ENCODE assay signal across 21 mouse cellular contexts in the genomic region with DNA sequence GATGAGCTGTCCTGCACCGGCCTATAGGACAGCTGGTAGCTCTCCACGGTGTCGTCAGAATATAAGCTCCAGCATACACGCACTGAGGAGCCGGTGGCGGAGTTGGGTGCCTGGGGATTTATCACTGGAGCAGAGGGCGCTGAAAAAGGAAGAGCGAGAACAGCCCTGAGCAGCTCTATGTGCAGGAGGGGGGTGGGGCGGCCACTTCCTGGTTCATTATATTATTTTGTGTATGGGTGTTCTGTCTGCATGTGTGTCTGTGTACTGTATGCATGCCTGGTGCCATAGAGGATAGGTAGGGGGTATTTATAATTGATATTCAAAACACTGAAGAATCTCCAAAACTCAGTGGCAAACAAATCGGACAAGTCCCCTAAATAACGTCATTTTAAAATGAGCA. TPM values are rescaled to one million over a fixed set of nuclear protein-coding genes. Genes with fewer than 3 reads are reported as not detected.
A peak's percentile ranks its signal among the peaks of the same experiment; 100 is the strongest.
DNase-seq lines count a peak whose midpoint lies in the region; ATAC-seq and TF ChIP-seq lines count a peak whose summit lies in the region.
"Had no signal": no experiment of that assay in that cellular context is flagged by ENCODE, and none has a peak within 500 bp of the region (broad histone marks: within the 10 kb centered on the region; RNA-seq: fewer than 3 reads in every experiment).

No protein-coding gene starts in this region.

- peaks cover 37% of the 10 kb centered on the region for H3K36me3 ChIP-seq in heart, embryonic 16.5 days (ENCODE audit: control insufficient read depth, insufficient read depth)
- no peaks in the 10 kb centered on the region for H3K36me3 ChIP-seq in spleen, adult 2 months (ENCODE audit: control insufficient read depth, insufficient read depth, low read length)
- no peaks in the 10 kb centered on the region for H3K36me3 ChIP-seq in stomach, postnatal 0 days (ENCODE audit: control insufficient read depth, insufficient read depth, low read length)
- H3K36me3 ChIP-seq: hindbrain, embryonic 15.5 days; liver, embryonic 13.5 days had no signal

- 0 out of 2 replicates have a peak, but pooled peaks have one; percentile 32 for ATAC-seq in heart, embryonic 16.5 days (replicated peaks; ENCODE audit: extremely low read depth, insufficient read depth, low FRiP score)
- 0 out of 2 replicates have a peak, but pooled peaks have one; percentile 45 for ATAC-seq in stomach, postnatal 0 days (ENCODE audit: low FRiP score, low TSS enrichment)
- ATAC-seq: forebrain, postnatal 0 days; lung, postnatal 0 days had no signal

- no peak for TF ChIP-seq POLR2A in spleen, adult 2 months (IDR thresholded peaks at IDR 0.05; ENCODE audit: low read depth, low read length)

- DNase-seq in heart, postnatal 4 days = no peak
- DNase-seq in spleen, adult 2 months (ENCODE audit: low read depth in 1 of 2, low spot score in 2 of 2) = no peak
- no peak for DNase-seq in spleen, adult 18-20 months
- no peak for DNase-seq in stomach, postnatal 0 days (ENCODE audit: low spot score)
- no peak for DNase-seq in kidney, postnatal 36 days
- no peak for DNase-seq in left cerebral cortex, adult 18-20 months (ENCODE audit: low spot score in 2 of 2)
- DNase-seq: cerebellum, postnatal 10 days; embryo, embryonic 11 days; forebrain, postnatal 0 days; heart, postnatal 14 days; kidney, postnatal 10 days; liver, embryonic 13.5 days had no signal

- H3K4me2 ChIP-seq in heart, embryonic 16.5 days (ENCODE audit: low read depth, low read length) = no peak overlapping the region
- no peak overlapping the region for H3K4me2 ChIP-seq in stomach, postnatal 0 days (replicated peaks; ENCODE audit: low read depth)
- H3K4me2 ChIP-seq: hindbrain, embryonic 15.5 days; liver, embryonic 13.5 days; midbrain, embryonic 11.5 days had no signal

- no peaks in the 10 kb centered on the region for H3K4me1 ChIP-seq in heart, embryonic 16.5 days (ENCODE audit: control insufficient read depth, insufficient read depth, low read length)
- no peaks in the 10 kb centered on the region for H3K4me1 ChIP-seq in spleen, adult 2 months (ENCODE audit: control insufficient read depth, insufficient read depth, insufficient read length)
- no peaks in the 10 kb centered on the region for H3K4me1 ChIP-seq in brown adipose tissue, adult 24 weeks (ENCODE audit: control insufficient read depth, insufficient read depth, insufficient read length, low read length)
- no peaks in the 10 kb centered on the region for H3K4me1 ChIP-seq in stomach, postnatal 0 days (replicated peaks; ENCODE audit: control insufficient read depth, insufficient read depth)
- H3K4me1 ChIP-seq: hindbrain, embryonic 15.5 days; liver, embryonic 13.5 days had no signal

- no peaks in the 10 kb centered on the region for H3K9me3 ChIP-seq in heart, embryonic 16.5 days (replicated peaks; ENCODE audit: control insufficient read depth, low read length)
- no peaks in the 10 kb centered on the region for H3K9me3 ChIP-seq in stomach, postnatal 0 days (ENCODE audit: control insufficient read depth, low read length)
- H3K9me3 ChIP-seq: hindbrain, embryonic 15.5 days; liver, embryonic 13.5 days had no signal

- H3K27me3 ChIP-seq in heart, embryonic 16.5 days (ENCODE audit: control insufficient read depth, insufficient read depth, low read length) = no peaks in the 10 kb centered on the region
- H3K27me3 ChIP-seq in spleen, adult 2 months (ENCODE audit: control insufficient read depth, insufficient read depth, low read length) = no peaks in the 10 kb centered on the region
- no peaks in the 10 kb centered on the region for H3K27me3 ChIP-seq in stomach, postnatal 0 days (ENCODE audit: control insufficient read depth, insufficient read depth, low read length)
- H3K27me3 ChIP-seq: hindbrain, embryonic 15.5 days; liver, embryonic 13.5 days had no signal

- TF ChIP-seq CTCF in spleen, adult 2 months (IDR thresholded peaks at IDR 0.05; ENCODE audit: extremely low read depth, insufficient read depth, insufficient read length, insufficient replicate concordance) = no peak
- TF ChIP-seq CTCF in stomach, postnatal 0 days (IDR thresholded peaks at IDR 0.05; ENCODE audit: low read depth) = no peak

- H3K4me3 ChIP-seq in heart, embryonic 16.5 days (ENCODE audit: low read length) = no peak overlapping the region
- H3K4me3 ChIP-seq in spleen, adult 2 months (ENCODE audit: extremely low read depth, insufficient read depth, insufficient read length) = peak overlapping the region; percentile 36; the same call in 1 of the 2 replicates
- H3K4me3 ChIP-seq in brown adipose tissue, adult 24 weeks (ENCODE audit: insufficient read depth, low read depth, low read length) = peak overlapping the region; percentile 62
- H3K4me3 ChIP-seq in stomach, postnatal 0 days (ENCODE audit: low read depth, low read length) = no peak overlapping the region
- H3K4me3 ChIP-seq: erythroblast, embryonic 14.5 days; hindbrain, embryonic 15.5 days; liver, embryonic 13.5 days had no signal

- no peak overlapping the region for H3K9ac ChIP-seq in heart, embryonic 16.5 days (ENCODE audit: low read length)
- no peak overlapping the region for H3K9ac ChIP-seq in stomach, postnatal 0 days (ENCODE audit: low read length)
- H3K9ac ChIP-seq: forebrain, postnatal 0 days; hindbrain, embryonic 15.5 days; liver, embryonic 13.5 days had no signal

- no peak overlapping the region for H3K27ac ChIP-seq in heart, embryonic 16.5 days (ENCODE audit: low read length)
- H3K27ac ChIP-seq in spleen, adult 2 months (ENCODE audit: insufficient read depth, low read length) = 0 out of 2 replicates have a peak overlapping the region, but pooled peaks have one; percentile 19
- H3K27ac ChIP-seq in brown adipose tissue, adult 24 weeks (replicated peaks; ENCODE audit: low read depth, low read length) = peak overlapping the region; percentile 68
- no peak overlapping the region for H3K27ac ChIP-seq in stomach, postnatal 0 days (replicated peaks)
- H3K27ac ChIP-seq: hindbrain, embryonic 15.5 days; liver, embryonic 13.5 days had no signal

- no peak for TF ChIP-seq EP300 in stomach, postnatal 0 days (optimal IDR thresholded peaks at IDR 0.05)

- WGBS in heart, embryonic 16.5 days = 68% methylated on average over 11 of the region's 11 CpGs
- 56% methylated on average over 11 of the region's 11 CpGs for WGBS in spleen, adult 2 months
- 54% methylated on average over 11 of the region's 11 CpGs for WGBS in stomach, postnatal 0 days

RNA-seq across cellular contexts. Expression of a gene that starts 17.9 kb away (rescaled TPM):
- polyA plus RNA-seq in heart, embryonic 16.5 days (2015; fragmentation: Nextera tagmentation; extraction: Ambion mirVana) = 76.3 and 83.4 TPM in 2 replicates
- total RNA-seq in heart, postnatal 4 days (2021) = 100 to 1,000 TPM; 199 to 200 TPM
- polyA plus RNA-seq in spleen, adult 2 months (2012; rRNA removed) = 0.62 and 0.72 TPM in 2 replicates
- 18.0 and 18.9 TPM in 2 replicates for polyA plus RNA-seq in brown adipose tissue, adult 24 weeks (2012; ENCODE audit: insufficient read depth, insufficient read length, missing spikeins)
- polyA plus RNA-seq in stomach, postnatal 0 days (2015; fragmentation: Nextera tagmentation; extraction: Ambion mirVana) = 0.06 and 0.11 TPM in 2 replicates
- under 1 TPM; 0.09 to 0.26 TPM for total RNA-seq in left cerebral cortex, adult 18-20 months (2021)
- polyA plus RNA-seq: erythroblast, embryonic 14.5 days had no signal

RNA-seq across cellular contexts. Expression of a gene that starts 22.2 kb away (rescaled TPM):
- polyA plus RNA-seq in heart, embryonic 16.5 days (2015; fragmentation: Nextera tagmentation; extraction: Ambion mirVana) = 3.9 and 4.2 TPM in 2 replicates
- 1 to 10 TPM; 8.3 to 8.4 TPM for total RNA-seq in heart, postnatal 4 days (2021)
- polyA plus RNA-seq in spleen, adult 2 months (2012; rRNA removed) = 21.4 and 34.6 TPM in 2 replicates
- 10.7 and 12.9 TPM in 2 replicates for polyA plus RNA-seq in brown adipose tissue, adult 24 weeks (2012; ENCODE audit: insufficient read depth, insufficient read length, missing spikeins)
- 3.5 and 3.8 TPM in 2 replicates for polyA plus RNA-seq in stomach, postnatal 0 days (2015; fragmentation: Nextera tagmentation; extraction: Ambion mirVana)
- total RNA-seq in left cerebral cortex, adult 18-20 months (2021) = 10 to 100 TPM; 15.1 to 17.5 TPM

RNA-seq across cellular contexts. Expression of a gene that starts 50.8 kb away (rescaled TPM):
- polyA plus RNA-seq in heart, embryonic 16.5 days (2015; fragmentation: Nextera tagmentation; extraction: Ambion mirVana) = not detected in 2 replicates
- total RNA-seq in heart, postnatal 4 days (2021) = not detected
- polyA plus RNA-seq in spleen, adult 2 months (2012; rRNA removed) = not detected in 2 replicates
- polyA plus RNA-seq in brown adipose tissue, adult 24 weeks (2012; ENCODE audit: insufficient read depth, insufficient read length, missing spikeins) = not detected in 2 replicates
- not detected in 2 replicates for polyA plus RNA-seq in stomach, postnatal 0 days (2015; fragmentation: Nextera tagmentation; extraction: Ambion mirVana)
- not detected for total RNA-seq in left cerebral cortex, adult 18-20 months (2021)
- total RNA-seq: adrenal gland, postnatal 4 days; forebrain, postnatal 0 days; heart, postnatal 14 days; layer of hippocampus, postnatal 10 days; left cerebral cortex, postnatal 14 days had no signal
- polyA plus RNA-seq: erythroblast, embryonic 14.5 days; forebrain, postnatal 0 days; hindbrain, embryonic 15.5 days; liver, embryonic 13.5 days; lung, postnatal 0 days; midbrain, embryonic 11.5 days had no signal

RNA-seq across cellular contexts. Expression of a gene that starts 55.1 kb away (rescaled TPM):
- polyA plus RNA-seq in heart, embryonic 16.5 days (2015; fragmentation: Nextera tagmentation; extraction: Ambion mirVana) = 0.82 and 0.84 TPM in 2 replicates
- under 1 TPM; 0.14 TPM for total RNA-seq in heart, postnatal 4 days (2021)
- not detected in 2 replicates for polyA plus RNA-seq in spleen, adult 2 months (2012; rRNA removed)
- not detected in 2 replicates for polyA plus RNA-seq in brown adipose tissue, adult 24 weeks (2012; ENCODE audit: insufficient read depth, insufficient read length, missing spikeins)
- polyA plus RNA-seq in stomach, postnatal 0 days (2015; fragmentation: Nextera tagmentation; extraction: Ambion mirVana) = 2.1 and 2.2 TPM in 2 replicates
- total RNA-seq in left cerebral cortex, adult 18-20 months (2021) = 100 to 1,000 TPM; 156 to 159 TPM
- total RNA-seq: heart, postnatal 14 days had no signal
- polyA plus RNA-seq: erythroblast, embryonic 14.5 days had no signal

Comparison
In these comparisons a context has a peak if more than half of its experiments do, and no peak if none do; other contexts are left out.
1. H3K27ac ChIP-seq: peak in spleen, adult 2 months (single experiment) and brown adipose tissue, adult 24 weeks (single experiment); none in heart, embryonic 16.5 days (single experiment) and stomach, postnatal 0 days (single experiment).
2. H3K4me3 ChIP-seq: peak in spleen, adult 2 months (single experiment) and brown adipose tissue, adult 24 weeks (single experiment); none in heart, embryonic 16.5 days (single experiment) and stomach, postnatal 0 days (single experiment).
3. RNA of a gene that starts 17.9 kb away (polyA plus RNA-seq): 76.3 to 83.4 TPM in heart, embryonic 16.5 days and 18.0 to 18.9 TPM in brown adipose tissue, adult 24 weeks; 0.62 to 0.72 TPM in spleen, adult 2 months and 0.06 to 0.11 TPM in stomach, postnatal 0 days; every median in the first group is over 10 times any median in the second.